9 mouse cellular contexts compared by ENCODE assay signal in the genomic region with DNA sequence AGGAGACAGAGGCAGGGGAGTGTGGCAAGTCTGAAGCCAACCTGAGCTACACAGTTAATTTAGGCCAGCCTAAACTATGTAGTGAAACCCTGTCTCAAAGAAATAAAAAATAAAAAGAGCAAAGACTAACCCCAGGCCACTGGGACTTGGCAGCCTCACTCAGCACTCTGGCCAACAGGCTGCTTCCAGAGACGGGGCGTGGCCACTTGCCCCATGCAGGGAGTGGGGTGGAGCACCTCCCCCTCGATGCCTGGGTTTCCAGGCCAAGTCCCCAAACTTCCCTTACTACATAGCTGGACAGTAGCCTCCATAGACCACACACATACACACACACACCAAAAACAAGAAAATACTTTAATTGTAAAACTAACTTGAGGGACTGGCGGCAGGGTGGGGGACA. TPM values are rescaled to one million over a fixed set of nuclear protein-coding genes. Genes with fewer than 3 reads are reported as not detected.
A peak's percentile ranks its signal among the peaks of the same experiment; 100 is the strongest.
DNase-seq lines count a peak whose midpoint lies in the region; ATAC-seq and TF ChIP-seq lines count a peak whose summit lies in the region.
"Had no signal": no experiment of that assay in that cellular context is flagged by ENCODE, and none has a peak within 500 bp of the region (broad histone marks: within the 10 kb centered on the region; RNA-seq: fewer than 3 reads in every experiment).

No protein-coding gene starts in this region.

- H3K9me3 ChIP-seq in liver, embryonic 12.5 days (replicated peaks) = no peaks in the 10 kb centered on the region
- no peaks in the 10 kb centered on the region for H3K9me3 ChIP-seq in embryonic facial prominence, embryonic 15.5 days (replicated peaks)

- H3K4me2 ChIP-seq in liver, embryonic 12.5 days = no peak overlapping the region
- no peak overlapping the region for H3K4me2 ChIP-seq in embryonic facial prominence, embryonic 15.5 days (replicated peaks)

- TF ChIP-seq CTCF in liver, adult 2 months (IDR thresholded peaks at IDR 0.05; ENCODE audit: low read depth, low read length) = no peak

- no peaks in the 10 kb centered on the region for H3K79me2 ChIP-seq in liver, adult 2 months (ENCODE audit: control insufficient read depth, insufficient read depth, low read length)

- no peak for ATAC-seq in liver, embryonic 12.5 days
- 0 out of 2 replicates have a peak, but pooled peaks have one; percentile 35 for ATAC-seq in embryonic facial prominence, embryonic 15.5 days (ENCODE audit: insufficient number of reproducible peaks, low FRiP score, low TSS enrichment, low read depth)

- H3K4me1 ChIP-seq in liver, adult 2 months (ENCODE audit: control insufficient read depth, insufficient read depth, low read length) = no peaks in the 10 kb centered on the region
- peaks cover 34% of the 10 kb centered on the region for H3K4me1 ChIP-seq in liver, embryonic 12.5 days
- peaks cover 14% of the 10 kb centered on the region; the same call in 1 of the 2 replicates for H3K4me1 ChIP-seq in embryonic facial prominence, embryonic 15.5 days

- no peak overlapping the region for H3K9ac ChIP-seq in liver, adult 2 months (ENCODE audit: low read depth, low read length)
- no peak overlapping the region for H3K9ac ChIP-seq in liver, embryonic 12.5 days
- no peak overlapping the region for H3K9ac ChIP-seq in embryonic facial prominence, embryonic 15.5 days

- H3K36me3 ChIP-seq in liver, adult 2 months (ENCODE audit: control insufficient read depth, insufficient read depth, low read length) = peaks cover 4% of the 10 kb centered on the region; the same call in 1 of the 2 replicates
- H3K36me3 ChIP-seq in liver, embryonic 12.5 days = peaks cover 51% of the 10 kb centered on the region
- H3K36me3 ChIP-seq in embryonic facial prominence, embryonic 15.5 days = peaks cover 34% of the 10 kb centered on the region

- no peak overlapping the region for H3K4me3 ChIP-seq in liver, adult 2 months (ENCODE audit: insufficient read depth, low read depth, low read length)
- H3K4me3 ChIP-seq in liver, embryonic 12.5 days = no peak overlapping the region
- H3K4me3 ChIP-seq in embryonic facial prominence, embryonic 15.5 days (replicated peaks) = no peak overlapping the region

- no peak overlapping the region for H3K27ac ChIP-seq in liver, adult 2 months (replicated peaks; ENCODE audit: insufficient read depth, low read depth, low read length)
- no peak overlapping the region for H3K27ac ChIP-seq in liver, embryonic 12.5 days
- H3K27ac ChIP-seq in embryonic facial prominence, embryonic 15.5 days (replicated peaks) = peak overlapping the region; percentile 69; the same call in 1 of the 2 replicates

- no peak for TF ChIP-seq POLR2A in liver, adult 2 months (IDR thresholded peaks at IDR 0.05; ENCODE audit: extremely low read depth, insufficient read depth, low read length)

- peak; percentile 67 for DNase-seq in liver, adult 2 months (ENCODE audit: extremely low read depth, low read depth, low spot score)
- DNase-seq in kidney, adult 18-20 months = peak; percentile 78
- peak; percentile 72 to 87 for DNase-seq in lung, postnatal 4 days
- no peak for DNase-seq in spleen, postnatal 36 days (ENCODE audit: low spot score in 2 of 2)
- DNase-seq in right cerebral cortex, postnatal 4 days = no peak
- no peak for DNase-seq in spleen, postnatal 14 days (ENCODE audit: low spot score in 2 of 2)

- no peaks in the 10 kb centered on the region for H3K27me3 ChIP-seq in liver, adult 2 months (ENCODE audit: control insufficient read depth, insufficient read depth, low read length)
- H3K27me3 ChIP-seq in liver, embryonic 12.5 days (replicated peaks) = no peaks in the 10 kb centered on the region
- H3K27me3 ChIP-seq in embryonic facial prominence, embryonic 15.5 days = no peaks in the 10 kb centered on the region

- 31% methylated on average over 4 of the region's 4 CpGs for WGBS in liver, adult 2 months
- WGBS in liver, embryonic 12.5 days (ENCODE audit: insufficient replicate concordance) = 47% methylated on average over 4 of the region's 4 CpGs
- 50% methylated on average over 4 of the region's 4 CpGs for WGBS in embryonic facial prominence, embryonic 15.5 days

RNA-seq across cellular contexts. Expression of gene Nccrp1, which starts 11.4 kb away (rescaled TPM):
- not detected in 2 replicates for total RNA-seq in liver, adult 2 months (2014; rRNA removed)
- polyA plus RNA-seq in liver, adult 2 months (2012; rRNA removed) = 0.05 TPM in 1 of 2 replicates, not detected in the other
- polyA plus RNA-seq in liver, embryonic 12.5 days (2016; fragmentation: Nextera tagmentation; extraction: Ambion mirVana) = not detected in 2 replicates
- 2.6 and 4.6 TPM in 2 replicates for polyA plus RNA-seq in embryonic facial prominence, embryonic 15.5 days (2015; fragmentation: Nextera tagmentation; extraction: Ambion mirVana)
- polyA plus RNA-seq: liver, embryonic 16.5 days had no signal

RNA-seq across cellular contexts. Expression of gene Sycn, which starts 17.8 kb away (rescaled TPM):
- 8.7 and 16.4 TPM in 2 replicates for total RNA-seq in liver, adult 2 months (2014; rRNA removed)
- polyA plus RNA-seq in liver, adult 2 months (2012; rRNA removed) = 1.4 and 1.6 TPM in 2 replicates
- not detected in 2 replicates for polyA plus RNA-seq in liver, embryonic 12.5 days (2016; fragmentation: Nextera tagmentation; extraction: Ambion mirVana)
- not detected in 2 replicates for polyA plus RNA-seq in embryonic facial prominence, embryonic 15.5 days (2015; fragmentation: Nextera tagmentation; extraction: Ambion mirVana)

RNA-seq across cellular contexts. Expression of gene Ifnl3, which starts 35.9 kb away (rescaled TPM):
- total RNA-seq in liver, adult 2 months (2014; rRNA removed) = not detected in 2 replicates
- not detected in 2 replicates for polyA plus RNA-seq in liver, adult 2 months (2012; rRNA removed)
- not detected in 2 replicates for polyA plus RNA-seq in liver, embryonic 12.5 days (2016; fragmentation: Nextera tagmentation; extraction: Ambion mirVana)
- polyA plus RNA-seq in embryonic facial prominence, embryonic 15.5 days (2015; fragmentation: Nextera tagmentation; extraction: Ambion mirVana) = not detected in 2 replicates
- polyA plus RNA-seq: liver, embryonic 16.5 days had no signal

RNA-seq across cellular contexts. Expression of gene Samd4b, which starts 39.5 kb away (rescaled TPM):
- total RNA-seq in liver, adult 2 months (2014; rRNA removed) = 4.1 and 6.9 TPM in 2 replicates
- polyA plus RNA-seq in liver, adult 2 months (2012; rRNA removed) = 25.7 and 27.0 TPM in 2 replicates
- polyA plus RNA-seq in liver, embryonic 12.5 days (2016; fragmentation: Nextera tagmentation; extraction: Ambion mirVana) = 10.0 and 12.5 TPM in 2 replicates
- polyA plus RNA-seq in embryonic facial prominence, embryonic 15.5 days (2015; fragmentation: Nextera tagmentation; extraction: Ambion mirVana) = 32.8 and 34.1 TPM in 2 replicates

RNA-seq across cellular contexts. Expression of gene Pak4, which starts 39.5 kb away (rescaled TPM):
- total RNA-seq in liver, adult 2 months (2014; rRNA removed) = 4.0 and 7.0 TPM in 2 replicates
- 14.9 TPM in 2 replicates for polyA plus RNA-seq in liver, adult 2 months (2012; rRNA removed)
- polyA plus RNA-seq in liver, embryonic 12.5 days (2016; fragmentation: Nextera tagmentation; extraction: Ambion mirVana) = 24.3 and 24.6 TPM in 2 replicates
- polyA plus RNA-seq in embryonic facial prominence, embryonic 15.5 days (2015; fragmentation: Nextera tagmentation; extraction: Ambion mirVana) = 37.4 and 39.3 TPM in 2 replicates

Comparison
In these comparisons a context has a peak if more than half of its experiments do, and no peak if none do; other contexts are left out.
1. DNase-seq: peak in liver, adult 2 months (single experiment), kidney, adult 18-20 months (single experiment) and lung, postnatal 4 days (2 of 2); none in spleen, postnatal 36 days (0 of 2), right cerebral cortex, postnatal 4 days (single experiment) and spleen, postnatal 14 days (0 of 2).